10 mouse cellular contexts compared by ENCODE assay signal in genomic region chr1:31152799-31153426, GRCm38 (mm10). TPM values are rescaled to one million over a fixed set of nuclear protein-coding genes. Genes with fewer than 3 reads are reported as not detected.
DNase-seq lines count a peak whose midpoint lies in the region; ATAC-seq and TF ChIP-seq lines count a peak whose summit lies in the region.
"Had no signal": no experiment of that assay in that cellular context is flagged by ENCODE, and none has a peak within 500 bp of the region (broad histone marks: within the 10 kb centered on the region; RNA-seq: fewer than 3 reads in every experiment).

No protein-coding gene starts in this region.

- no peaks in the 10 kb centered on the region for H3K36me3 ChIP-seq in heart, adult 2 months (ENCODE audit: control insufficient read depth, insufficient read depth, low read length)
- no peaks in the 10 kb centered on the region for H3K36me3 ChIP-seq in lung, embryonic 14.5 days (ENCODE audit: insufficient read depth)

- TF ChIP-seq EP300 in heart, adult 2 months (IDR thresholded peaks at IDR 0.05; ENCODE audit: insufficient read depth, low read depth, low read length) = 0 out of 2 replicates have a peak, but pooled peaks have one; percentile 18

- 41% methylated on average over 2 of the region's 2 CpGs for WGBS in heart, adult 2 months
- WGBS in lung, embryonic 14.5 days = 35% methylated on average over 2 of the region's 2 CpGs

- no peak overlapping the region for H3K27ac ChIP-seq in heart, adult 2 months
- no peak overlapping the region for H3K27ac ChIP-seq in lung, embryonic 14.5 days (ENCODE audit: low read depth)
- H3K27ac ChIP-seq in left cerebral cortex, adult 2 months = no peak overlapping the region

- peak in 1 of 2 experiments; percentile 7 for DNase-seq in heart, adult 2 months
- no peak for DNase-seq in heart, postnatal 25 days (ENCODE audit: low spot score)
- peak; percentile 4 for DNase-seq in A20 (ENCODE audit: low read depth, low spot score)
- peak; percentile 43 for DNase-seq in adrenal gland, postnatal 14 days
- DNase-seq in lung, embryonic 14.5 days = no peak
- DNase-seq in left cerebral cortex, adult 2 months (ENCODE audit: extremely low spot score in 1 of 2, low spot score in 2 of 2) = no peak
- no peak for DNase-seq in layer of hippocampus, adult 11-12 months (ENCODE audit: low spot score)

- peak; percentile 69 for TF ChIP-seq CTCF in heart, adult 2 months (IDR thresholded peaks at IDR 0.05)
- peak; percentile 47 for TF ChIP-seq CTCF in lung, embryonic 14.5 days (IDR thresholded peaks at IDR 0.05; ENCODE audit: low read depth)
- no peak; the same call in 1 of the 2 replicates for TF ChIP-seq CTCF in left cerebral cortex, adult 2 months (IDR thresholded peaks at IDR 0.05)

- H3K9ac ChIP-seq in heart, adult 2 months (ENCODE audit: low read depth, low read length) = no peak overlapping the region
- no peak overlapping the region for H3K9ac ChIP-seq in lung, embryonic 14.5 days

- no peak overlapping the region for H3K4me3 ChIP-seq in heart, adult 2 months
- no peak overlapping the region for H3K4me3 ChIP-seq in lung, embryonic 14.5 days (ENCODE audit: low read depth, low read length)
- H3K4me3 ChIP-seq in left cerebral cortex, adult 2 months = no peak overlapping the region

- no peaks in the 10 kb centered on the region for H3K79me2 ChIP-seq in heart, adult 2 months (replicated peaks; ENCODE audit: control insufficient read depth, insufficient read depth, low read length)

- no peak for TF ChIP-seq POLR2A in heart, adult 2 months (IDR thresholded peaks at IDR 0.05; ENCODE audit: insufficient read depth, low read depth, low read length)

- intact Hi-C loops in heart, adult 2 months (cut with DNase I) = loop anchor here (2.0 to 5.0 kb wide), 2 partner anchors 206 to 280 kb away; partner anchors contain the start of gene Phf3
- intact Hi-C loops in heart, postnatal 25 days (cut with DNase I) = loop anchor here (5.0 kb wide), 1 partner anchor 281 kb away; the partner anchor contains the start of gene Phf3
- intact Hi-C loops in left cerebral cortex, adult 2 months (cut with DNase I) = no loop called here

- no peaks in the 10 kb centered on the region for H3K27me3 ChIP-seq in heart, adult 2 months (ENCODE audit: control insufficient read depth, insufficient read depth, low read length)
- no peaks in the 10 kb centered on the region for H3K27me3 ChIP-seq in lung, embryonic 14.5 days (ENCODE audit: insufficient read depth, low read length)

- ATAC-seq in lung, embryonic 14.5 days (ENCODE audit: insufficient read depth) = peak; percentile 21; the same call in 1 of the 2 replicates
- no peak for ATAC-seq in CD4-positive, CD25-positive, alpha-beta regulatory T cell, adult 4 months
- ATAC-seq: forebrain, embryonic 16.5 days had no signal

- no peaks in the 10 kb centered on the region; the same call in 1 of the 2 replicates for H3K4me1 ChIP-seq in heart, adult 2 months (ENCODE audit: control insufficient read depth, insufficient read depth, low read length)
- no peaks in the 10 kb centered on the region for H3K4me1 ChIP-seq in lung, embryonic 14.5 days (ENCODE audit: insufficient read depth)

- no peaks in the 10 kb centered on the region for H3K9me3 ChIP-seq in lung, embryonic 14.5 days (ENCODE audit: low read depth, low read length)

- H3K4me2 ChIP-seq in lung, embryonic 14.5 days = no peak overlapping the region

RNA-seq across cellular contexts. Expression of gene Lgsn, which starts 23.3 kb away (rescaled TPM):
- not detected for total RNA-seq in heart, adult 2 months (2021)
- polyA plus RNA-seq in heart, adult 2 months (2012; rRNA removed) = not detected in 2 replicates
- total RNA-seq in heart, postnatal 25 days (2021) = not detected
- not detected in 2 replicates for total RNA-seq in adrenal gland, postnatal 14 days (2021)
- polyA plus RNA-seq in lung, embryonic 14.5 days (2014; fragmentation: Nextera tagmentation; extraction: Ambion mirVana) = not detected in 2 replicates
- not detected for total RNA-seq in left cerebral cortex, adult 2 months (2021)
- polyA plus RNA-seq in CD4-positive, CD25-positive, alpha-beta regulatory T cell, adult 4 months (2017; shearing (Covaris generic)) = not detected
- polyA plus RNA-seq: forebrain, embryonic 16.5 days; limb, embryonic 11.5 days had no signal

Comparison
In these comparisons a context has a peak if more than half of its experiments do, and no peak if none do; other contexts are left out.
1. DNase-seq: peak in A20 (single experiment) and adrenal gland, postnatal 14 days (single experiment); none in heart, postnatal 25 days (single experiment), lung, embryonic 14.5 days (single experiment), left cerebral cortex, adult 2 months (0 of 2) and layer of hippocampus, adult 11-12 months (single experiment).